In the genomic region with DNA sequence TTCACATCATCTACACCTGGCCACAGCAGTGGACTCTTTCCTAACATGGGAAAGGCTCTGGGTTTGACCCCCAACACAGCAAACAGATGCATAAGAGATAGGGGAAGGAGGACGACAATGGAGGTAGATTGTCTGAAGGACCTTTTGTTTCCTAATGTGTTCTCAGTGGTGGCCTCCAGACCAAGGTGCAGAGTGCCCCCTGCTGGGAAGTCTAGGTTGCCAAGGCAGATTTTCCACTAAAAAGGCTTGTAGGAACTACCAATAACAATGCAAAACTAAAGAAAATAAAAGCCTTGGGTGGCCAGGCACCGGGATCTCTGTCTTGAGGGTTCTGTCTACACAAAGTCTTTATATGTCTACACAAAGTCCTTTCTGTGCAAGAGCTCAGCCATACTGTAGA, we compare ENCODE assay signal across 10 mouse cellular contexts. TPM values are rescaled to one million over a fixed set of nuclear protein-coding genes. Genes with fewer than 3 reads are reported as not detected.
DNase-seq lines count a peak whose midpoint lies in the region; ATAC-seq and TF ChIP-seq lines count a peak whose summit lies in the region.
"Had no signal": no experiment of that assay in that cellular context is flagged by ENCODE, and none has a peak within 500 bp of the region (broad histone marks: within the 10 kb centered on the region; RNA-seq: fewer than 3 reads in every experiment).

No protein-coding gene starts in this region.

- H3K9ac ChIP-seq in lung, embryonic 14.5 days: no peak overlapping the region
- no peak overlapping the region for H3K9ac ChIP-seq in midbrain, embryonic 11.5 days (ENCODE audit: low read length)
- H3K9ac ChIP-seq: heart, embryonic 13.5 days had no signal

- H3K4me1 ChIP-seq in lung, embryonic 14.5 days (ENCODE audit: insufficient read depth): no peaks in the 10 kb centered on the region
- no peaks in the 10 kb centered on the region for H3K4me1 ChIP-seq in midbrain, embryonic 11.5 days (ENCODE audit: control insufficient read depth, insufficient read depth, low read length)
- H3K4me1 ChIP-seq: heart, embryonic 13.5 days had no signal

- DNase-seq in cerebellum, postnatal 36 days: peak; percentile 38 to 39
- no peak for DNase-seq in cerebellum, adult 11 months
- peak; percentile 83 for DNase-seq in lung, embryonic 14.5 days
- DNase-seq in lung, postnatal 25 days (ENCODE audit: low spot score): no peak
- peak; percentile 80 for DNase-seq in brain, embryonic 14.5 days (ENCODE audit: low read depth)
- DNase-seq in layer of hippocampus, adult 11-12 months (ENCODE audit: low spot score): peak; percentile 62
- DNase-seq in midbrain, embryonic 11.5 days (ENCODE audit: low spot score, missing footprints): peak; percentile 89

- peak; percentile 66 for TF ChIP-seq CTCF in lung, embryonic 14.5 days (IDR thresholded peaks at IDR 0.05; ENCODE audit: low read depth)
- peak; percentile 65; the same call in 1 of the 2 replicates for TF ChIP-seq CTCF in brain, embryonic 14.5 days (IDR thresholded peaks at IDR 0.05; ENCODE audit: borderline replicate concordance, extremely low read depth, insufficient read depth, insufficient read length)

- no peaks in the 10 kb centered on the region for H3K9me3 ChIP-seq in lung, embryonic 14.5 days (ENCODE audit: low read depth, low read length)
- no peaks in the 10 kb centered on the region for H3K9me3 ChIP-seq in midbrain, embryonic 11.5 days (ENCODE audit: control insufficient read depth, low read length)
- H3K9me3 ChIP-seq: heart, embryonic 13.5 days had no signal

- no peak for TF ChIP-seq POLR2A in brain, embryonic 14.5 days (IDR thresholded peaks at IDR 0.05; ENCODE audit: borderline replicate concordance, extremely low read depth, insufficient read depth, insufficient read length, poor library complexity, severe bottlenecking)

- H3K27me3 ChIP-seq in lung, embryonic 14.5 days (ENCODE audit: insufficient read depth, low read length): no peaks in the 10 kb centered on the region
- no peaks in the 10 kb centered on the region for H3K27me3 ChIP-seq in midbrain, embryonic 11.5 days (ENCODE audit: control insufficient read depth, insufficient read depth, low read length)
- H3K27me3 ChIP-seq: heart, embryonic 13.5 days had no signal

- 25% methylated on average over 2 of the region's 2 CpGs for WGBS in lung, embryonic 14.5 days
- WGBS in midbrain, embryonic 11.5 days: 49% methylated on average over 2 of the region's 2 CpGs

- peaks cover 16% of the 10 kb centered on the region; the same call in 1 of the 2 replicates for H3K36me3 ChIP-seq in lung, embryonic 14.5 days (ENCODE audit: insufficient read depth)
- no peaks in the 10 kb centered on the region for H3K36me3 ChIP-seq in midbrain, embryonic 11.5 days (ENCODE audit: control insufficient read depth, insufficient read depth, low read length)

- no peak overlapping the region for H3K4me3 ChIP-seq in lung, embryonic 14.5 days (ENCODE audit: low read depth, low read length)
- H3K4me3 ChIP-seq in midbrain, embryonic 11.5 days (ENCODE audit: low read depth, low read length): no peak overlapping the region
- H3K4me3 ChIP-seq: heart, embryonic 13.5 days had no signal

- H3K4me2 ChIP-seq in lung, embryonic 14.5 days: no peak overlapping the region
- no peak overlapping the region for H3K4me2 ChIP-seq in midbrain, embryonic 11.5 days
- H3K4me2 ChIP-seq: heart, embryonic 13.5 days had no signal

- ATAC-seq in lung, embryonic 14.5 days (ENCODE audit: insufficient read depth): 0 out of 2 replicates have a peak, but pooled peaks have one; percentile 14
- ATAC-seq in midbrain, embryonic 11.5 days (ENCODE audit: low FRiP score): 0 out of 2 replicates have a peak, but pooled peaks have one; percentile 30
- ATAC-seq in erythroblast, adult 5-6 weeks (replicated peaks; ENCODE audit: low FRiP score, poor library complexity, severe bottlenecking): no peak

- H3K27ac ChIP-seq in lung, embryonic 14.5 days (ENCODE audit: low read depth): no peak overlapping the region
- H3K27ac ChIP-seq in midbrain, embryonic 11.5 days (ENCODE audit: low read depth, low read length): no peak overlapping the region
- H3K27ac ChIP-seq: heart, embryonic 13.5 days; macrophage had no signal

RNA-seq across cellular contexts. Expression of a gene that starts 54.9 kb away (rescaled TPM):
- 28.2 and 31.8 TPM in 2 replicates for polyA plus RNA-seq in lung, embryonic 14.5 days (2014; fragmentation: Nextera tagmentation; extraction: Ambion mirVana)
- polyA plus RNA-seq in brain, embryonic 14.5 days (2012; rRNA removed): 119 and 121 TPM in 2 replicates
- 28.4 and 28.9 TPM in 2 replicates for polyA plus RNA-seq in midbrain, embryonic 11.5 days (2014; fragmentation: Nextera tagmentation; extraction: Ambion mirVana)
- total RNA-seq in erythroblast, adult 5-6 weeks (2015; ENCODE audit: low replicate concordance): 4.2 and 13.4 TPM in 2 replicates
- total RNA-seq in erythroblast, adult 5-6 weeks (2017; ENCODE audit: low replicate concordance): 4.6 and 6.0 TPM in 2 replicates

Comparison
In these comparisons a context has a peak if more than half of its experiments do, and no peak if none do; other contexts are left out.
1. DNase-seq: peak in cerebellum, postnatal 36 days (2 of 2), lung, embryonic 14.5 days (single experiment), brain, embryonic 14.5 days (single experiment), layer of hippocampus, adult 11-12 months (single experiment) and midbrain, embryonic 11.5 days (single experiment); none in cerebellum, adult 11 months (single experiment) and lung, postnatal 25 days (single experiment).